Mouse (Mus musculus) hindbrain, embryonic 15.5 days (tissue): ENCODE measurements around the gene Nup107. TPM values are rescaled to one million over a fixed set of nuclear protein-coding genes. Genes with fewer than 3 reads are reported as not detected.
"Not testable (repeated sequence)": the region's sequence is repeated elsewhere in the genome, so short reads cannot be mapped to it uniquely, and the experiment has no call there.

ENCODE experiments used
- ATAC-seq: fragments of 200-750 bp; cut with Nextera tagmentation; 2 replicates; pipeline ENCODE4 v1.8.0; 2017; ENCODE audit warnings: low read depth, moderate number of reproducible peaks, moderate TSS enrichment; ENCODE audit not compliant: low FRiP score
- H3K27ac ChIP-seq: fragments of 300-500 bp; sonication (generic); replicated peaks from 2 replicates; pipeline ENCODE4 v1.5.1; 2015; ENCODE audit warnings: mild to moderate bottlenecking, inconsistent platforms
- H3K27me3 ChIP-seq: fragments of 300-500 bp; sonication (generic); 2 replicates; pipeline ENCODE4 v1.6.1; 2015; ENCODE audit warnings: control low read depth, inconsistent platforms
- H3K36me3 ChIP-seq: fragments of 300-500 bp; sonication (generic); 2 replicates; pipeline ENCODE4 v1.6.1; 2015; ENCODE audit warnings: control low read depth, inconsistent platforms
- H3K4me1 ChIP-seq: fragments of 300-500 bp; sonication (generic); replicated peaks from 2 replicates; pipeline ENCODE4 v1.6.1; 2015; ENCODE audit warnings: control low read depth, inconsistent platforms
- H3K4me2 ChIP-seq: fragments of 300-500 bp; sonication (generic); 2 replicates; pipeline ENCODE4 v1.6.1; 2015; ENCODE audit warnings: moderate library complexity, mild to moderate bottlenecking, inconsistent platforms
- H3K4me3 ChIP-seq: fragments of 300-500 bp; sonication (generic); 2 replicates; pipeline ENCODE4 v1.5.1; 2015; ENCODE audit warnings: mild to moderate bottlenecking, inconsistent platforms
- H3K9ac ChIP-seq: fragments of 300-500 bp; sonication (generic); 2 replicates; pipeline ENCODE4 v1.6.1; 2015; ENCODE audit warnings: inconsistent platforms
- H3K9me3 ChIP-seq: fragments of 300-500 bp; sonication (generic); 2 replicates; pipeline ENCODE4 v1.6.1; 2016; ENCODE audit warnings: control low read depth, inconsistent platforms
- WGBS: fragments of 180-500 bp; shearing (Covaris S2); methylation state at CpG from one replicate; pipeline ENCODE4 v1.1.7; 2015; 5-methylcytosine and 5-hydroxymethylcytosine counted together
- polyA plus RNA-seq: library from polyadenylated mRNA; unstranded; fragments of >200 nt; fragmentation: Nextera tagmentation; extraction: Ambion mirVana; gene quantifications from 2 replicates; pipeline ENCODE4 v1.2.1, GENCODE M21; 2015

Nup107 gene
- polyA plus RNA-seq, 1 experiment from 2014 or later = 31.4 TPM

GRCm38 (mm10) chr10:117743182-117743581 is 49.3 kb downstream of the Nup107 start:
- H3K4me2 ChIP-seq = no peak overlapping the region
- no peaks in the 10 kb centered on the region for H3K9me3 ChIP-seq
- ATAC-seq = no peak
- peaks cover 24% of the 10 kb centered on the region for H3K4me1 ChIP-seq
- H3K9ac ChIP-seq = no peak overlapping the region
- WGBS = 96% methylated on average over 2 of the region's 2 CpGs
- H3K27ac ChIP-seq = no peak overlapping the region
- H3K36me3 ChIP-seq = peaks cover 23% of the 10 kb centered on the region
- no peaks in the 10 kb centered on the region for H3K27me3 ChIP-seq
- H3K4me3 ChIP-seq = no peak overlapping the region

- no peak overlapping the region for H3K4me3 ChIP-seq
- whole genome bisulfite sequencing = 96% methylated on average over 4 of the region's 4 CpGs
- H3K27me3 ChIP-seq = no peaks in the 10 kb centered on the region
- H3K36me3 ChIP-seq = peaks cover 27% of the 10 kb centered on the region
- peaks cover 24% of the 10 kb centered on the region for H3K4me1 ChIP-seq
- no peak overlapping the region for H3K9ac ChIP-seq
- no peaks in the 10 kb centered on the region for H3K9me3 ChIP-seq
- no peak overlapping the region for H3K27ac ChIP-seq
- H3K4me2 ChIP-seq = no peak overlapping the region
- no peak for ATAC-seq
Measured at GRCm38 (mm10) chr10:117742618-117743017, 49.9 kb downstream of the Nup107 start.

- H3K27ac ChIP-seq = no peak overlapping the region
- H3K27me3 ChIP-seq = no peaks in the 10 kb centered on the region
- no peak overlapping the region for H3K4me2 ChIP-seq
- H3K36me3 ChIP-seq = peaks cover 34% of the 10 kb centered on the region
- no peak overlapping the region for H3K9ac ChIP-seq
- H3K4me3 ChIP-seq = no peak overlapping the region
- peaks cover 24% of the 10 kb centered on the region for H3K4me1 ChIP-seq
- ATAC-seq = no peak
- WGBS = 89% methylated on average over 15 of the region's 15 CpGs
- H3K9me3 ChIP-seq = no peaks in the 10 kb centered on the region
Measured at GRCm38 (mm10) chr10:117741698-117742475, 50.6 kb downstream of the Nup107 start.

GRCm38 (mm10) chr10:117740921-117741320 is 51.6 kb downstream of the Nup107 start:
- Histone ChIP-seq H3K27me3 (no peaks in the 10 kb centered on the region), H3K4me1 (peaks cover 20% of the 10 kb centered on the region), H3K9ac (no peak overlapping the region), H3K36me3 (peaks cover 43% of the 10 kb centered on the region), H3K27ac (no peak overlapping the region), H3K9me3 (no peaks in the 10 kb centered on the region), H3K4me3 (no peak overlapping the region), H3K4me2 (no peak overlapping the region)
- no peak for ATAC-seq
- WGBS = 88% methylated on average over 9 of the region's 9 CpGs

GRCm38 (mm10) chr10:117740171-117740570 is 52.3 kb downstream of the Nup107 start:
- ATAC-seq = no peak
- 96% methylated on average over 10 of the region's 10 CpGs for WGBS
- peaks cover 17% of the 10 kb centered on the region for H3K4me1 ChIP-seq
- H3K9me3 ChIP-seq = no peaks in the 10 kb centered on the region
- H3K27me3 ChIP-seq = no peaks in the 10 kb centered on the region
- no peak overlapping the region for H3K4me2 ChIP-seq
- no peak overlapping the region for H3K27ac ChIP-seq
- peaks cover 44% of the 10 kb centered on the region for H3K36me3 ChIP-seq
- no peak overlapping the region for H3K9ac ChIP-seq
- H3K4me3 ChIP-seq = no peak overlapping the region

GRCm38 (mm10) chr10:117739648-117739948 is 52.9 kb downstream of the Nup107 start:
- Histone ChIP-seq H3K36me3 (peaks cover 44% of the 10 kb centered on the region), H3K4me2 (no peak overlapping the region)
- 94% methylated on average over 6 of the region's 6 CpGs for WGBS

GRCm38 (mm10) chr10:117738928-117739647 is 53.4 kb downstream of the Nup107 start:
- Histone ChIP-seq H3K9me3 (no peaks in the 10 kb centered on the region), H3K4me1 (peaks cover 6% of the 10 kb centered on the region), H3K36me3 (peaks cover 44% of the 10 kb centered on the region), H3K4me2 (no peak overlapping the region), H3K4me3 (no peak overlapping the region), H3K9ac (no peak overlapping the region), H3K27me3 (no peaks in the 10 kb centered on the region), H3K27ac (no peak overlapping the region)
- 93% methylated on average over 15 of the region's 15 CpGs for WGBS
- ATAC-seq = no peak

More at GRCm38 (mm10) chr10:117739648-117739948, 52.9 kb downstream of the Nup107 start:
- Histone ChIP-seq H3K27me3 (no peaks in the 10 kb centered on the region), H3K4me1 (peaks cover 12% of the 10 kb centered on the region), H3K9ac (no peak overlapping the region), H3K9me3 (no peaks in the 10 kb centered on the region), H3K27ac (no peak overlapping the region), H3K4me3 (no peak overlapping the region)
- ATAC-seq = no peak

- Histone ChIP-seq H3K4me1 (no peaks in the 10 kb centered on the region), H3K4me3 (no peak overlapping the region), H3K4me2 (no peak overlapping the region), H3K36me3 (peaks cover 44% of the 10 kb centered on the region), H3K27ac (no peak overlapping the region), H3K9ac (no peak overlapping the region), H3K9me3 (no peaks in the 10 kb centered on the region), H3K27me3 (no peaks in the 10 kb centered on the region)
- WGBS = 83% methylated on average over 13 of the region's 13 CpGs
- ATAC-seq = no peak
Measured at GRCm38 (mm10) chr10:117738140-117738921, 54.2 kb downstream of the Nup107 start.

GRCm38 (mm10) chr10:117737498-117737897 is 55.0 kb downstream of the Nup107 start:
- H3K4me1 ChIP-seq, ATAC-seq, H3K9me3 ChIP-seq, H3K27me3 ChIP-seq, H3K9ac ChIP-seq, H3K4me3 ChIP-seq, H3K27ac ChIP-seq, H3K4me2 ChIP-seq: not testable (repeated sequence)
- WGBS = 95% methylated on average over 8 of the region's 8 CpGs
- peaks cover 44% of the 10 kb centered on the region for H3K36me3 ChIP-seq

GRCm38 (mm10) chr10:117737075-117737474 is 55.4 kb downstream of the Nup107 start:
- Histone ChIP-seq H3K27me3 (no peaks in the 10 kb centered on the region), H3K9ac (no peak overlapping the region), H3K36me3 (peaks cover 44% of the 10 kb centered on the region), H3K27ac (no peak overlapping the region), H3K9me3 (no peaks in the 10 kb centered on the region), H3K4me1 (no peaks in the 10 kb centered on the region), H3K4me2 (no peak overlapping the region), H3K4me3 (no peak overlapping the region)
- ATAC-seq = no peak
- WGBS = 86% methylated on average over 4 of the region's 4 CpGs

- H3K27ac ChIP-seq = no peak overlapping the region
- WGBS = 90% methylated on average over 5 of the region's 5 CpGs
- H3K9me3 ChIP-seq = no peaks in the 10 kb centered on the region
- no peaks in the 10 kb centered on the region for H3K4me1 ChIP-seq
- H3K4me3 ChIP-seq = no peak overlapping the region
- H3K9ac ChIP-seq = no peak overlapping the region
- no peak for ATAC-seq
- H3K27me3 ChIP-seq = no peaks in the 10 kb centered on the region
- no peak overlapping the region for H3K4me2 ChIP-seq
- peaks cover 44% of the 10 kb centered on the region for H3K36me3 ChIP-seq
Measured at GRCm38 (mm10) chr10:117736573-117736972, 55.9 kb downstream of the Nup107 start.

- not testable (repeated sequence) for H3K27ac ChIP-seq, H3K9ac ChIP-seq, H3K4me3 ChIP-seq, ATAC-seq, H3K9me3 ChIP-seq, H3K27me3 ChIP-seq, H3K4me2 ChIP-seq, H3K4me1 ChIP-seq
- WGBS = 92% methylated on average over 12 of the region's 12 CpGs
- peaks cover 42% of the 10 kb centered on the region for H3K36me3 ChIP-seq
Measured at GRCm38 (mm10) chr10:117735396-117735795, 57.1 kb downstream of the Nup107 start.
